Mouse (Mus musculus) adrenal gland, postnatal 4 days (tissue): ENCODE results near the gene Rxfp2. TPM values are rescaled to one million over a fixed set of nuclear protein-coding genes. Genes with fewer than 3 reads are reported as not detected.
A peak's percentile ranks its signal among the peaks of the same experiment; 100 is the strongest.

Experiments used
- DNase-seq, 2 experiments: peaks; one replicate each; pipeline ENCODE4 v3.0.0; 2021 to 2022; ENCODE audit warnings: low spot score in 2 of 2, mixed read lengths in 2 of 2
- long read RNA-seq, 2 experiments: library from polyadenylated mRNA; stranded (forward); transcript quantifications; one replicate each; pipeline ENCODE4 v2.0.0; 2021
- total RNA-seq, 2 experiments: library from RNA; stranded (reverse); gene quantifications; 2 replicates each; pipeline ENCODE4 v1.2.3; 2021

Gene Rxfp2
- total RNA-seq = under 1 TPM; 0.11 to 0.31 TPM
- long read RNA-seq, experiment 1 = 0 reads
- long read RNA-seq, experiment 2 = 0 reads

GRCm38 (mm10) chr5:150018656-150019055 lies at the start of gene Rxfp2:
Rxfp2 (plus strand) TSS chr5:150018675.
- no peak for DNase-seq

GRCm38 (mm10) chr5:149970261-149970660 lies 48.2 kb upstream of the Rxfp2 start:
- no peak for DNase-seq

- DNase-seq = no peak
Observed at GRCm38 (mm10) chr5:149977027-149977426, 41.4 kb upstream of the Rxfp2 start.

- peak in 1 of 2 experiments; percentile 7 for DNase-seq
Observed at GRCm38 (mm10) chr5:149983621-149984020, 34.9 kb upstream of the Rxfp2 start.

GRCm38 (mm10) chr5:149994578-149994977 lies 23.9 kb upstream of the Rxfp2 start:
- DNase-seq = no peak

- DNase-seq = no peak
Observed at GRCm38 (mm10) chr5:149996614-149997013, 21.9 kb upstream of the Rxfp2 start.

GRCm38 (mm10) chr5:149997321-149998034 lies 21.0 kb upstream of the Rxfp2 start:
- DNase-seq = no peak

- DNase-seq = no peak
Observed at GRCm38 (mm10) chr5:149998311-149998710, 20.2 kb upstream of the Rxfp2 start.

GRCm38 (mm10) chr5:150005355-150005754 lies 13.1 kb upstream of the Rxfp2 start:
- DNase-seq = no peak

GRCm38 (mm10) chr5:150016861-150017260 lies 1.6 kb upstream of the Rxfp2 start:
- no peak for DNase-seq

GRCm38 (mm10) chr5:150017672-150018071 lies 803 bp upstream of the Rxfp2 start:
- no peak for DNase-seq

- DNase-seq = peak; percentile 40 to 71
Observed at GRCm38 (mm10) chr5:150020851-150021250, 2.4 kb downstream of the Rxfp2 start.

- DNase-seq = no peak
Observed at GRCm38 (mm10) chr5:150021805-150022204, 3.3 kb downstream of the Rxfp2 start.

- DNase-seq = no peak
Observed at GRCm38 (mm10) chr5:150022556-150022955, 4.1 kb downstream of the Rxfp2 start.

- DNase-seq = no peak
Observed at GRCm38 (mm10) chr5:150023476-150023875, 5.0 kb downstream of the Rxfp2 start.

- DNase-seq = no peak
Observed at GRCm38 (mm10) chr5:150024188-150024587, 5.7 kb downstream of the Rxfp2 start.

GRCm38 (mm10) chr5:150024901-150025300 lies 6.4 kb downstream of the Rxfp2 start:
- DNase-seq = no peak

- DNase-seq = no peak
Observed at GRCm38 (mm10) chr5:150025326-150025725, 6.9 kb downstream of the Rxfp2 start.

GRCm38 (mm10) chr5:150026509-150027087 lies 8.1 kb downstream of the Rxfp2 start:
- DNase-seq = no peak

- DNase-seq = no peak
Observed at GRCm38 (mm10) chr5:150031201-150031600, 12.7 kb downstream of the Rxfp2 start.

- no peak for DNase-seq
Observed at GRCm38 (mm10) chr5:150031634-150032033, 13.2 kb downstream of the Rxfp2 start.

GRCm38 (mm10) chr5:150032075-150032492 lies 13.6 kb downstream of the Rxfp2 start:
- no peak for DNase-seq

GRCm38 (mm10) chr5:150036286-150036685 lies 17.8 kb downstream of the Rxfp2 start:
- no peak for DNase-seq
